Mouse (Mus musculus): ENCODE measurements around the gene Pgap2.

DNA sequence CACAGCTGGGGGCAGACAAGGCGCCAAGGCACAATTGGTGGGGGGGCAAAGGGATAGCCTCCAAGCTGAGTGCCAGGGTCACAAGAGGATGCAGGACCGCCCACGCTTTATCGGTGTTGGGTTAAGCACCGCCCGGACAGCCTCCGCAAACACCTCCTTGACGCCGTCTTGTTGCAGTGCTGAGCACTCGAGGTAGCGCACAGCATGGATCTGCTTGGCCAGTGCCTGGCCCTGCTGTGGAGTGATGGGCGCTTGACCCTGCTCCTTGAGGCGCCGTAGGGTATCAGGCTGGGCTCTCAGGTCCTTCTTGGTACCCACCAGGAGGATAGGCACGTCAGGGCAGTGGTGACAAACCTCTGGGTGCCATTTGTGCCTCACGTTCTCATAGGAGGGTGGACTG is 29.6 kb downstream of the Pgap2 start:
- no peak for TF ChIP-seq CTCF (conservative IDR thresholded peaks at IDR 0.05; ENCODE audit: low read length)
- TF ChIP-seq POU5F1 (IDR thresholded peaks at IDR 0.05; ENCODE audit: borderline replicate concordance, low read length) = no peak
- TF ChIP-seq NANOG (IDR thresholded peaks at IDR 0.05; ENCODE audit: borderline replicate concordance, low read length) = no peak

All from E14TG2a.4 (cell line).